Mouse (Mus musculus): Measurements from ENCODE around the gene 5430427O19Rik. TPM values are rescaled to one million over a fixed set of nuclear protein-coding genes. Genes with fewer than 3 reads are reported as not detected.

The 5430427O19Rik gene
- polyA plus RNA-seq, 1 experiment from 2014 or later, result 0.05 TPM

- no peak for DNase-seq (ENCODE audit: low spot score)
- WGBS, result 31% methylated on average over 5 of the region's 5 CpGs
- H3K4me3 ChIP-seq, result no peak overlapping the region
- no peaks in the 10 kb centered on the region for H3K36me3 ChIP-seq
- no peaks in the 10 kb centered on the region for H3K4me1 ChIP-seq
- H3K27me3 ChIP-seq (ENCODE audit: low read depth, poor library complexity, severe bottlenecking), result no peaks in the 10 kb centered on the region
- H3K27ac ChIP-seq, result no peak overlapping the region
- no peaks in the 10 kb centered on the region for H3K9me3 ChIP-seq (replicated peaks)
These were observed 16.5 kb downstream of the 5430427O19Rik start for GRCm38 (mm10) chrX:85886651-85887050.

- H3K4me1 ChIP-seq, result no peaks in the 10 kb centered on the region
- no peak for DNase-seq (ENCODE audit: low spot score)
These were observed 31.0 kb downstream of the 5430427O19Rik start for GRCm38 (mm10) chrX:85901195-85901594.

GRCm38 (mm10) chrX:85919034-85919433 lies 48.9 kb downstream of the 5430427O19Rik start:
- Histone ChIP-seq H3K27me3 (ENCODE audit: low read depth, poor library complexity, severe bottlenecking) (no peaks in the 10 kb centered on the region), H3K27ac (no peak overlapping the region), H3K4me3 (no peak overlapping the region), H3K9me3 (replicated peaks) (no peaks in the 10 kb centered on the region), H3K36me3 (no peaks in the 10 kb centered on the region), H3K4me1 (no peaks in the 10 kb centered on the region)
- 35% methylated on average over 3 of the region's 3 CpGs for WGBS
- DNase-seq (ENCODE audit: low spot score), result peak; percentile 29

More at GRCm38 (mm10) chrX:85901195-85901594, 31.0 kb downstream of the 5430427O19Rik start:
- H3K4me3 ChIP-seq, result no peak overlapping the region
- H3K9me3 ChIP-seq (replicated peaks), result no peaks in the 10 kb centered on the region
- H3K27me3 ChIP-seq (ENCODE audit: low read depth, poor library complexity, severe bottlenecking), result no peaks in the 10 kb centered on the region
- WGBS, result 73% methylated on average over 1 of the region's 1 CpGs
- no peaks in the 10 kb centered on the region for H3K36me3 ChIP-seq
- no peak overlapping the region for H3K27ac ChIP-seq

- no peaks in the 10 kb centered on the region for H3K4me1 ChIP-seq
- H3K9me3 ChIP-seq (replicated peaks), result no peaks in the 10 kb centered on the region
- DNase-seq (ENCODE audit: low spot score), result no peak
- no peak overlapping the region for H3K27ac ChIP-seq
- H3K4me3 ChIP-seq, result no peak overlapping the region
- H3K27me3 ChIP-seq (ENCODE audit: low read depth, poor library complexity, severe bottlenecking), result no peaks in the 10 kb centered on the region
- no peaks in the 10 kb centered on the region for H3K36me3 ChIP-seq
- WGBS, result 15% methylated on average over 2 of the region's 2 CpGs
These were observed 62.8 kb downstream of the 5430427O19Rik start for GRCm38 (mm10) chrX:85932991-85933390.

Other genes with a start within 250 kb of the 5430427O19Rik start
- 4.5 and 5.8 TPM in 2 replicates for gene Gk, start 93.5 kb upstream of the 5430427O19Rik start, polyA plus RNA-seq (2016; fragmentation: Nextera tagmentation; extraction: Ambion mirVana)
- not detected in 2 replicates for gene Samt3, start 173.8 kb downstream of the 5430427O19Rik start, polyA plus RNA-seq (2016; fragmentation: Nextera tagmentation; extraction: Ambion mirVana)